Mouse (Mus musculus) pancreas, adult 10 weeks (tissue): ENCODE results near the gene Rbm39. TPM values are rescaled to one million over a fixed set of nuclear protein-coding genes. Genes with fewer than 3 reads are reported as not detected.

Experiments
- polyA plus RNA-seq: library from polyadenylated mRNA; stranded (reverse); fragments of 350-450 nt; fragmentation: Illumina TruSeq; extraction: RNeasy Lipid Tissue Mini Kit (QIAGEN cat#74804); gene quantifications from one replicate; pipeline ENCODE4 v1.2.3, GENCODE M21; 2015; ENCODE audit warnings: low read depth, low replicate concordance; ENCODE audit not compliant: insufficient read depth

The Rbm39 gene
- 104 TPM for polyA plus RNA-seq

GRCm38 (mm10) chr2:156180094-156180821 is at the start of gene Rbm39:
TSS of gene Rbm39 (minus strand) at chr2:156180238.

GRCm38 (mm10) chr2:156196302-156197128 is 16.5 kb upstream of the Rbm39 start, which contains the start of gene Phf20:
TSS of gene Phf20 (plus strand) at chr2:156196466.

GRCm38 (mm10) chr2:156143953-156144724 is 35.9 kb downstream of the Rbm39 start, which contains the start of the genes Romo1 and Nfs1:
TSS of gene Romo1 (plus strand) at chr2:156144039.
TSS of gene Nfs1 (minus strand) at chr2:156144186.

DNA sequence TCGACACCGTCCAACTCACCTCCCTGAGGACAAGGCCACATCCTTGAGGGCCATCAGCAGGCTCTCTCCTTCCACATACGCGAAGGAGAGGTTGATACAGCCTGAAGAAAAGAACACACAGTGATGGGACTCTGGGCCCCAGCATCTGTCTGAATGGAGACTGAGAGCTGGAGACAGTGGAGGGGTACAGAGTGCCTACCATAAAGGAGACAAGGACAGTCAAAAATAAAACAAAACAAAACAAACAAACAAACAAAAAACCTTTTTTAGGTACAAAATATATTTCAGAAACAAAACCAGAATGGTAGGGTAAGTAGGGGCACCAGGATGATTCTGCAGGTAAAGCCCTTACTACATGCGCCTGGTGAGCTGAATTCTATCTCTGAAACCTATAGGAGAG is 53.0 kb downstream of the Rbm39 start, which contains the start of gene Gm28036:
Gene Gm28036, minus strand, starts transcription at position 101 of the 400 bp plus-strand sequence.

GRCm38 (mm10) chr2:156111358-156112079 is 68.5 kb downstream of the Rbm39 start, which contains the start of the genes Cpne1 and Rbm12:
TSS of gene Cpne1 (minus strand) at chr2:156111965.
TSS of gene Rbm12 (minus strand) at chr2:156111978.

Other genes starting within 250 kb of the Rbm39 start
- 6.6 TPM for gene Uqcc1, start 249.9 kb downstream of the Rbm39 start, polyA plus RNA-seq
- not detected for gene Gm15557, start 239.5 kb downstream of the Rbm39 start, polyA plus RNA-seq
- gene Gdf5, start 234.9 kb downstream of the Rbm39 start, polyA plus RNA-seq = not detected
- 3.5 TPM for gene Cep250, start 223.8 kb downstream of the Rbm39 start, polyA plus RNA-seq
- gene 6430550D23Rik, start 172.3 kb downstream of the Rbm39 start, polyA plus RNA-seq = 1.3 TPM
- 61.6 TPM for gene Ergic3, start 172.2 kb downstream of the Rbm39 start, polyA plus RNA-seq
- not detected for gene Fer1l4, start 127.3 kb downstream of the Rbm39 start, polyA plus RNA-seq
- not detected for gene Spag4, start 115.1 kb downstream of the Rbm39 start, polyA plus RNA-seq
- gene Cpne1, start 68.3 kb downstream of the Rbm39 start, polyA plus RNA-seq = 7.9 TPM
- 2.7 TPM for gene Rbm12, start 68.3 kb downstream of the Rbm39 start, polyA plus RNA-seq
- 1.1 TPM for gene Gm28036, start 53.1 kb downstream of the Rbm39 start, polyA plus RNA-seq
- gene Romo1, start 36.2 kb downstream of the Rbm39 start, polyA plus RNA-seq = 73.2 TPM
- gene Nfs1, start 36.1 kb downstream of the Rbm39 start, polyA plus RNA-seq = 16.7 TPM
- 4.7 TPM for gene Phf20, start 16.2 kb upstream of the Rbm39 start, polyA plus RNA-seq
- not detected for gene Cnbd2, start 132.1 kb upstream of the Rbm39 start, polyA plus RNA-seq
- gene Scand1, start 132.5 kb upstream of the Rbm39 start, polyA plus RNA-seq = 24.9 TPM
- 4.3 TPM for gene Epb41l1, start 240.7 kb upstream of the Rbm39 start, polyA plus RNA-seq